Mouse (Mus musculus): ENCODE data around the gene Gjb1. TPM values are rescaled to one million over a fixed set of nuclear protein-coding genes. Genes with fewer than 3 reads are reported as not detected.
"Not testable (repeated sequence)": the region's sequence is repeated elsewhere in the genome, so short reads cannot be mapped to it uniquely, and the experiment has no call there.

Gene Gjb1
- not detected in 3 replicates for total RNA-seq (2017)

DNA sequence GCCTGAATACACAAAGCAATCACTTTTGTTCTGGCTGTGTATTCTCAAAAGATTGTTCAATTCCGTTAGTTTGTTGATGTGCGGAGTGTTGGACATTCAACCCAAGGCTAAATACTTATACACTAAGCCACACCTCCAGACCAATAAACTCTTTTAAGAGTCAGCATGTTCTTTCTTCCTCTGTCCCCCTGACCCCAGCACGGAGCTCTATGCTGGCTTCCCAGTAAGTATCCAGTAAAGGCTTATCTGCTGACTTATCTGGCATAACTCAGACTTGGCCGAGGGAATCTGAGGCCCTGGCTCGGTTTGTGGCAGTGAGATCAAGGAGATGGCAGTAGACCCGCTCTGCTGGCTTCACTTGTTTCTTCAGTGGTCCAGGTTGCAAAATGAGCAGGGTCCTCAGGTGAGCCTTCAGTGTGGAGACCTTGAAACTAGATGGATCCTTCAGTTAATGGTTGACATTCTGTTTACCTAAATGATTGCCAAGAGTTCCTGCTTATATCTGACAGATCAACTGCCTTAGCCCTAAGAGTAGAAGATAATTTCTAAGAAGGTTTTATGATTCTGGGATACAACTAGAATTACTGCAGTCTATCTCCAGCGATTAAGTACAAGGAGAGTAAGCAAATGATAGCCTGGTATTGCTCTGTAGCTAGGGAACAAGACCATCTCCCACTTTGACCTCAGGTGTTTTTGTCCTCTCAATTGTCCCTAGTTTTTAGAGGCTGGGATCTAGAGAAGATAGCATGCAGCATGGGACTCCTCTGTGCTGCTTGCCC is at the start of gene Gjb1:
Gene Gjb1, plus strand, starts transcription at position 189 of the 779 bp plus-strand sequence.
- ATAC-seq (replicated peaks; ENCODE audit: insufficient number of reproducible peaks, low FRiP score, low TSS enrichment, poor library complexity, severe bottlenecking) = no peak

DNA sequence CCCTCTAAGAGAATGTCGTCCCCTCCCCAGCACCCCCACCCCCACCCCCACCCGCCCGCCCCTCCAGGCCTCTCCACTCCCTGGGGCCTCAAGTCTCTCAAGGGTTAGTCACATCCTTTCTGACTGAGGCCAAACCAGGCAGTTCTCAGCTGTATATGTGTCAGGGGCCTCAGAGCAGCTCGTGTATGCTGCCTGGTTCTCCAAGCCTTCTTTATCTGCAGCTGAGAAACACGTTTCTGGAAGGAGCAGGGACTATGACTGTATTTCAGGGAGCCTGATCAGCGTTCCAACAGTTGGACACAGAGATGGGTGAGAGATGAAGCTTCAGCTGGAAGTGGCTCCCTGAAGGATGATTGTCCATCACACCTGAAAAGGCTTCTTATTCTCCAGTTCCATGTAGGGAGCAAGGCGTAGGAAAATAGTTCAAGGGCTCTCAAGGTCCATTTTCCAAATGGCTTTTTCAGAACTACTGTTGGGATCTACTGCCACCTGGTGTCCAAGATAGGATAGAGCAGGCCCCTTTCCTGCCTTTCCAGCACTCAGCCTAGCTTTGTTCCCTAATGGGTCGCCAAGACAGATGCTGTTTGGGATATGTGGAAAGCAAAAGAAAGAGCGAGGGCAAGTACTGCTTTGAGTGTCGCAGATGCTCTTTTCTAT is 46.7 kb upstream of the Gjb1 start:
- ATAC-seq (replicated peaks; ENCODE audit: insufficient number of reproducible peaks, low FRiP score, low TSS enrichment, poor library complexity, severe bottlenecking) = no peak

DNA sequence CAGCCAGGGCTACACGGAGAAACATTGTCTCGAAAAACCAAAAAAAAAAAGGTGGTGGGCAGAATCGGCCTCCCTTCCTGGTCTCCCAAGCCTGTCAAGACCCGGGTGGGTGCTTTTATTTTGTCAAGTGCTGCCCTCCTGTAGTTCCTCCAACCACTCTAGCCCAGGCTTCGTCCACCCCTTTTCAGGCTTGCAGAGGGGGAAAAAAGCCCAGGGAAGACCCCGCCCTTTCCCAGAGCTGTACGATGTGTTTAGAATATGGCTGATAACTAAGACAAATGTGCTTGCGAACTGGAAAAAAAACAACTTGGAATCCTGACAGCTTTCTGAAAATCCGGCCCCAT is 44.2 kb upstream of the Gjb1 start:
- no peak for ATAC-seq (replicated peaks; ENCODE audit: insufficient number of reproducible peaks, low FRiP score, low TSS enrichment, poor library complexity, severe bottlenecking)

DNA sequence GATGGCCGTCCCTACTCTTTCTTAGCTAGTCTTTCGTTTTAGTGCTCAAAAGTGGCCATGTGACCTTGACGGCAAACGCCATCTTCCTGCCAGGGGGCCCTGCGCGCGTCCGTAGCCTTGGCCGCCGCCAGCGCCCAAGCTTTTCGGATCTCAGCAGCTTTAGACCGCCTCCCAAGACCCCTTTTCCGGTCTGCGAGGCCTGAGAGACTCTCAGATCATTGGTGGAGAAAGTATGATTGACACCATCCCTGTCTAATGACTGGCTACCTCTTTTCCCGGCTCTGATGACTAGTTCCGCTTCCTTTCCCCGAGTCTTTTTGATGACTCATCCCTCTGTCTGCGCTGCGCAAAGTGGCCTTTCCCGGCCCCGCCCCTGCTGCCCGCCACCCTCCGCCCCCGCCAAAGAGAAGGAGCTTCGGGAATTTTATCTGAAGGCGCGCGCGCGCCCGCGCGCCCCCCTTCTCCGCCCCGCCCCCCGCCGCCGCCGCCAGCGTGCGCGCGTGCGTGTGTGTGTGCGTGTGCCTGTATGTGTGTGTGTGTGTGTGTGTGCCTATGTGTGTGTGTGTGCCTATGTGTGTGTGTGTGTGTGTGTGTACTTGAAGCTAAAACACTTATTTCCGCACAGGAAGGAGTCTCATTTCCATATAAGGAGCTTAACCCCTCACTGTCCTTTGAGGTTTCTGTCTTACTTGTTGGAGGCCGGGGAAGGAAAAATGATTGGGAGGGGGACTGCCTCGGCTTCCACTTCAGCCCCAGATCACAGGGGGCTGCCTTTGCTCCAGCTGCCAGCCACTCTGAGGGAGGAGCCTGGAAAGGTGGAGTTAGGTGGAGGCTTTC is 43.6 kb upstream of the Gjb1 start:
- ATAC-seq (replicated peaks; ENCODE audit: insufficient number of reproducible peaks, low FRiP score, low TSS enrichment, poor library complexity, severe bottlenecking) = peak; percentile 98

DNA sequence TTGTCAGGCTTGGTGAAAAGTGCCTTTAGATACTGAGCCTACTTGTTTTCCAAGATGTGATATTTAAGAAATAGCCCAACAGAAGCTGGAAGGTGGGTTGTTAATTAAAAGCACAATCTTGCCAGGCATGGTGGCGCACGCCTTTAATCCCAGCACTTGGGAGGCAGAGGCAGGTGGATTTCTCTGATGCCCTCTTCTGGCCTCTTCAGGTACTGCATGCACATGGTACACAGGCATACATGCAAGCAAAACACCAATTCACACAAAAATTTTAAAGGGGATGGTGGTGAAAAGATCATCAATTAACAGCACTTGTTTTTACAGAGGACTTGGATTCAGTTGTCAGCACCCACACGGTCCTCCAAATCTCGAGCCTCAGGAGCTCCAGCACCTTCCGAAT is 41.6 kb upstream of the Gjb1 start:
- no peak for ATAC-seq (replicated peaks; ENCODE audit: insufficient number of reproducible peaks, low FRiP score, low TSS enrichment, poor library complexity, severe bottlenecking)

DNA sequence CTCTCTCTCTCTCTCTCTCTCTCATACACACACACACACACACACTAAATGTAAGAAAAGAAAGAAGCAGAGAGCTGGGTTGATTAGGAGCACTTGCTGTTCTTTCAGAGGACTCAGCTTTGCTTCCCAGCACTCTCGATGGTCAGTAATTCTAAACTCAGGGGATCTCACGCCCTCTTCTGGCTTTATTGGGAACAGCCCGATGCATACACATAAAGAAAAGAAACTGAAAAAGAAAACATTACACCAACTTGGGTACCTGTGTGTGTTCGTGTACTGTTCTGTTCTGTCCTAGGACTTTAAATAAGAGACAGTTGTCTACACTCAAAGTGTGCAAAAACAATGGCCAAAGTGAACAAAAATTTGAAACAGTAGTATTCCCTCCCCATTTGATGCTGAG is 37.5 kb upstream of the Gjb1 start:
- ATAC-seq (replicated peaks; ENCODE audit: insufficient number of reproducible peaks, low FRiP score, low TSS enrichment, poor library complexity, severe bottlenecking) = no peak

DNA sequence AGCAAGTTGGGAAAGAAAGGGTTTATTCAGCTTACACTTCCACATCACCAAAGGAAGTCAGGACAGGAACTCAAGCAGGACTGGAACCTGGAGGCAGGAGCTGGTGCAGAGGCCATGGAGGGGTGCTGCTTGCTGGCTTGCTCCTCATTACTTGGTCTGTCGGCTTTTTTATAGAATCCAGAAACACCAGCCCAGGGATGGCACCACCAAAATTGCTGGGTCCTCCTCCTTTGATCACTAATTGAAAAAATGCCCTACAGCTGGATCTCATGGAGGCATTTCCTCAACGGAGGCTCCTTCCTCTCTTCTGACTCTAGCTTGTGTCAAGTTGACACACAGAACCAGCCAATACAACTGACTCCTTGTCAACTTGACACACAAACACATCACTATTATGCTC is 33.3 kb upstream of the Gjb1 start:
- not testable (repeated sequence) for ATAC-seq (replicated peaks; ENCODE audit: insufficient number of reproducible peaks, low FRiP score, low TSS enrichment, poor library complexity, severe bottlenecking)

DNA sequence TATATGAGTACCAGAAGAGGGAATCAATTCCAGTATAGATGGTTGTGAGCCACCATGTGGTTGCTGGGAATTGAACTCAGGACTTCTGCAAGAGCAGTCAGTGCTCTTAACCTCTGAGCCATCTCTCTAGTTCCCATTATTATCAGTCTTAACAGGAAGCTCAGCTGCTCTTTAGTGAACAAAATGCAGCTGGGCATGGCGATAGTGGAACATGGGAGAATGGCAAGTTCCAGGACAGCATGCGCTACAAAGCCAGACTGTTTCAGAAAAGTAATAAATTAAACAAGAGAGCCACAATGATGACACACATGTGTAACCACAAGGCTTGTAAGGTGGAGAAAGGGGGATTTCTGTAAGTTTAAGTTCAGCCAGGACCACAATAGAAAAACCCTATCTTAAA is 30.7 kb upstream of the Gjb1 start:
- ATAC-seq (replicated peaks; ENCODE audit: insufficient number of reproducible peaks, low FRiP score, low TSS enrichment, poor library complexity, severe bottlenecking) = no peak

DNA sequence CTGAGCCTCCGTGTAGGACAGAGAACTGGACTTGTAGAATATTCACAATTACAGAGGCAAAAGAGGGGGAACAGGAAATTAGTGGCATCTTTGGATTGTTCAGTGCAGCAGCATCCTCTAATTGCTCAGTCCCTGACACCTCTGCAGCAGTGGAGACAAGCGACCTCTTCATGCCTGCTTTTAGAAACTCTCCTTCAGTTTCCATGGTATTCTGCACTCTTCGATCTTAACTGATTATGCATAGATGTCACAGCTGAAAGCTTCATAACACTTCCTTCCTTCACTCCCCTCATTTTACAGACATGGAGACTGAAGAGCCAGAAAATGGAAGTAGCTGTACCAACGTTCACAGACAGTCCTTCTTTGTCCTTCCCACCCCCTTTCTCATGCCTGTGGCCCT is 29.7 kb upstream of the Gjb1 start:
- no peak for ATAC-seq (replicated peaks; ENCODE audit: insufficient number of reproducible peaks, low FRiP score, low TSS enrichment, poor library complexity, severe bottlenecking)

DNA sequence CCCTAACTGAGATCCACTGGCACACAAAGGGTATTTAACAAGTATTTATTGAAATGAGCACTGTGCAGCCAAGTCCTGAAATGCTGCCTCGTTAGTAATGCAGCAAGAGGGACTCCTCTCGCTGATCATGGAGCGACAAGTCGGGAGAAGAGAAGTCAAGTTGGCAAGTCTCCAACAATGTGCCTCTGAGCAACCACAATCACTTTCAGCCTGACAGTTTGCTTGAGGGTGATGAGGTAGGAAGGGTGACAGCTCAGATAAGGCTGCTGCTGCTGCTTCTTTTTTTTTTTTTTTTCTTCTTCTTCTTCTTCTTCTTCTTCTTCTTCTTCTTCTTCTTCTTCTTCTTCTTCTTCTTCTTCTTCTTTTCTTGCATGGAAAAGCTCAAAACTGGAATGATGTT is 25.0 kb upstream of the Gjb1 start:
- no peak for ATAC-seq (replicated peaks; ENCODE audit: insufficient number of reproducible peaks, low FRiP score, low TSS enrichment, poor library complexity, severe bottlenecking)

DNA sequence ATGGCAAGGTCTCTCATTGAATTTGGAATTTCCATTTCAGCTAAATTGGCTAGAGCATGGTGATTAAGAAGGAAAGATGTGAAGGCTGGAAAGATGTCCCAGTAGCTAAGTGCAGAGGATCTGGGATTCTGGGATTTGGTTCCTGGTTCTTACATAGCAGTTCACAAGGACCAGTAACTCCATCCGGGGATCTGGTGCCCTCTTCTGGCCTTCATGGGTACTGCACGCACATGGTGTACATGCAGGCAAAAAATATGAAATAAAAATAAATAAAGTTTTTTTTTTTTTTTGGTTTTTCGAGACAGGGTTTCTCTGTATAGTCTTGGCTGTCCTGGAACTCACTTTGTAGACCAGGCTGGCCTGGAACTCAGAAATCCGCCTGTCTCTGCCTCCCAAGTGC is 17.3 kb upstream of the Gjb1 start:
- ATAC-seq (replicated peaks; ENCODE audit: insufficient number of reproducible peaks, low FRiP score, low TSS enrichment, poor library complexity, severe bottlenecking) = not testable (repeated sequence)

DNA sequence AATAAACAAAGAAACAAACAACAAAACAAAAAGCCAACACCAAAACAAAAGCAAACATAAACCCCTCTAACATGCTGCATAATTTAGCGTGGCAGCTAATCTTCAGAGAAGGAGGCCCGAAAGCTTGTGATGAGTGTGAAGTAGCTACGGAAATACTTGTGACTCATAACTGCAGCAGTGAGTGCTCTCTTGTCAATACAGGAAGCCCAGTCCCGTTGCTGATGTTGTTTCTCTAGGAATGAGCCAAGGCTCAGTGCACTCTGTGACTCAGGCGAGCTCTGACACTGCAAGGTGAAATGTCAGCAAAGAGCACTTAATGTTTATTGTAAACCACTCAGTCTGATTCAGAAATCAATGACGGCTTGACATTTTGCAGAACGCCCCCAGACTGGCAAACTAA is 7.2 kb upstream of the Gjb1 start:
- ATAC-seq (replicated peaks; ENCODE audit: insufficient number of reproducible peaks, low FRiP score, low TSS enrichment, poor library complexity, severe bottlenecking) = no peak

DNA sequence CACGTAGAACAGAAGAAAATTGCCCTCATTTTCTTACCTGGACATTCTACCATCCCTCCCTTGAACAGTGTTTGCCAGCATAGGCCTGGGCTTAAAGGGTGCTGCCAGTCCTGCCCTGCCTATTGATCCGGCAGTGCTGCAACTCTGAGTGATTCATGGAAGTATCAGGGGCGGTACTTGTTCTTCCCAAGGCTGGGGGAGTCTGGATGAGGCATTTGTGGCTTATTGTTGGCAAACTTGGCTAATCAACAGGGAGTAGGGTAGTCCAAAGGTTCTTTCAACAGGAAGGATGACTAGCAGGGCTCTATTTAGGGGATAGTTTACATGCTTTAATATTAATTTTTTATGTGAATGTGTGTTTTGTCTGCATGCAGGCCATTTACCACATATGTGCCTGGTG is 5.6 kb upstream of the Gjb1 start:
- ATAC-seq (replicated peaks; ENCODE audit: insufficient number of reproducible peaks, low FRiP score, low TSS enrichment, poor library complexity, severe bottlenecking) = no peak

DNA sequence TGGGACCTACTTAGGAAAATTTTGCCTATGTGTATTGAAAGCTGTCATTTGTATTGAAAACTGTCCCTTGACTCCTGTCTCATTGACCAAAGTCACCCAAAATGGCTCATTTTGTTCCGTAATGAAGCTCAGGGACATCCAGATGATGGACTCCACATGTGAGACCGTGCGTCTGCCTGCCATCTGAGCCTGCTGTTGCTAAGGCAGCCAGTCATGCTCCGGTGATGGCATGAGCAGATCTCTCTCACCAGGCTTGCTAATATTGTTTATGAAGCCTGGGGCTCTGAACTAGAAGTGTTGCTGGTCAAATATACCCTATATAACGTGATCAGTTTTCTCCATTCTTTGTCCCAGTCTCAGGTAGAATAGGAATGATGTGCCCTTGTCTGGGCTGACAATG is 3.2 kb upstream of the Gjb1 start:
- ATAC-seq (replicated peaks; ENCODE audit: insufficient number of reproducible peaks, low FRiP score, low TSS enrichment, poor library complexity, severe bottlenecking) = no peak

DNA sequence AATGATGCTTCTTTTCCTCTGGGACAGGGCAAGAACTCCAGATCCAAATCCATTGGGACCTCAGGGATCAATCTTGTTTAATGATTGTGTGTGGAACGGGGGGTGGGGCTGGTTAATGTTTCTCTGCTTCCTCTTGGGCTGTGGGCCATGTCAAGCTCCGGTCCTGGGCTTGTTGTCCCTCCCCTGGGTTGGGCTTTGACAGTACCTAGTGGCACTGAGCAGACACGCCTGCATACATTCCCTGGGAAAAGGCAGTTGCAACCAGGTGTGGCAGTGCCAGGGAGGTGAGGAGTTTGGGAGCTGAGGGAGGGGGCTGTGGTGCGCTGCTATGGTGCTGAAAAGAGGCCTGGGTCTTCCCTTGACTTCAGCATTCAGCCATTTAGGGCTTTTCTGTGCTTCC is 898 bp downstream of the Gjb1 start:
- ATAC-seq (replicated peaks; ENCODE audit: insufficient number of reproducible peaks, low FRiP score, low TSS enrichment, poor library complexity, severe bottlenecking) = no peak

DNA sequence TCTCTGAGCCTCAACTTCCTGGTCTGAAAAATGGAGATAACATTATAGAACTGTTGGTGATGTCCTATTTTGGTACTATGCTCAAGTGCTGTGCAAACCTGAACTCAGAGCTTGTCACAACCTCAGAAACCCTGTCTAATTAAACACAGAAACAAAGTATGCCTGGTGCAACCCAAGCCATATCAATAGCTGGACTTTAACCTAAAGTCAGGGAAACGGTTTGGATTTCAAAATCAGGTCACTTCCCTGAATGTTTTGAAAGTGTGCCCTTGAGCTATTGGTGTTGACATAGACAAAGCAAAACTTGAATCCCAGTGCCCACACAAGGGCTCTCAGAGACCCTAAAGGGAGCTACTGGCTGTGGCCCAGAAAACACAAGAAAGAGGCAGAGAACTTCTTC is 3.6 kb downstream of the Gjb1 start:
- no peak for ATAC-seq (replicated peaks; ENCODE audit: insufficient number of reproducible peaks, low FRiP score, low TSS enrichment, poor library complexity, severe bottlenecking)

DNA sequence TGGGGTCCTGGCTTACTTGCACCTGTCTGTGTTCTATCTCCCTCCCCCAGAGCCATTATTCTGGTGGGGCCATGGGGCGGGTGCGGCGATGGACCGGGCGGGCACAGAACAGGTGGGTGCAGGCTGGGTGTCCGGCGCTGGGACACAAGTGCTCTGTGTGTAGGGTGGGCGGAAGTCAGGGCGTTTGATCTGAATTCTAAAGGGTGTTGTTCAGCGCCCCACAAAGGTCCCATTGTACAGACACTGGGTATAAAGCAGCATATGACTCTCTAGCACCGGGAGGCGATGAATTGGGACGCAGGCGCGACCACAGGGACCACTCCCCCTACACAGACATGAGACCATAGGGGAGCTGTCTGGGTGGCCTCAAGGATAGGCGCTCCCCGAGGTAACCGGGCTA is 7.3 kb downstream of the Gjb1 start:
- no peak for ATAC-seq (replicated peaks; ENCODE audit: insufficient number of reproducible peaks, low FRiP score, low TSS enrichment, poor library complexity, severe bottlenecking)

DNA sequence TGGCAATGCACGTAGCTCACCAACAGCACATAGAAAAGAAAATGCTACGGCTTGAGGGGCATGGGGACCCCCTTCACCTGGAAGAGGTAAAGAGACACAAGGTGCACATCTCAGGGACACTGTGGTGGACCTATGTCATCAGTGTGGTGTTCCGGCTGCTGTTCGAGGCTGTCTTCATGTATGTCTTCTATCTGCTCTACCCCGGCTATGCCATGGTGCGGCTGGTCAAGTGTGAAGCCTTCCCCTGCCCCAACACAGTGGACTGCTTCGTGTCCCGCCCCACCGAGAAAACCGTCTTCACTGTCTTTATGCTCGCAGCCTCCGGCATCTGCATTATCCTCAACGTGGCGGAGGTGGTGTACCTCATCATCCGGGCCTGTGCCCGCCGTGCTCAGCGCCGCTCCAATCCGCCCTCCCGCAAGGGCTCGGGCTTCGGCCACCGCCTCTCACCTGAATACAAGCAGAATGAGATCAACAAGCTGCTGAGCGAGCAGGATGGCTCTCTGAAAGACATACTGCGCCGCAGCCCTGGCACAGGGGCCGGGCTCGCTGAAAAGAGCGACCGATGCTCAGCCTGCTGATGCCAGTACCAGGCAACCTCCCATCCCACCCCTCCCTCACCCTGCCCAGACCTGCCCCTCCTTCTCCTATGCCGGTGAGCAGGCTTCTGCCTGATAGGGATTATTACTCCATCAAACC is 8.4 kb downstream of the Gjb1 start:
- ATAC-seq (replicated peaks; ENCODE audit: insufficient number of reproducible peaks, low FRiP score, low TSS enrichment, poor library complexity, severe bottlenecking) = no peak

DNA sequence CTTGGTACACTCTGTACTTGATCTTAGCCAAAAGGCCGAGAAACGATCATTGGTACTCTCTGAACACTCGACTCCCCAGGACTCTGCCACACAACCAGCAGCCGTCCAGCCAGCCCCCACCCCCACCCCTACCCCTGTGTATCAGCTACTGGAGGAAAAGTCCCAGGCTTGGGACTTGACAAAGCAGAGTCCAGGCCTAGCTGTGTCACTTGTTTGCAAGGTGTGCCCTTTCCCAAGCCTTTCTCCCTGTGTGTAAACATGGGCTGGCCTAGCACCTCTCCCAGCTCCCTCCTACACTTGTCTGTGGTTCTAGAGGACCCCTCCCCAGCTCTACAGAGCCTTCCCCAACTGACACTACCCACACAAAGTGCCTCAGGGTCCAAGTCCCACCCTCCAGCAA is 10.0 kb downstream of the Gjb1 start:
- no peak for ATAC-seq (replicated peaks; ENCODE audit: insufficient number of reproducible peaks, low FRiP score, low TSS enrichment, poor library complexity, severe bottlenecking)
